In the genomic region with DNA sequence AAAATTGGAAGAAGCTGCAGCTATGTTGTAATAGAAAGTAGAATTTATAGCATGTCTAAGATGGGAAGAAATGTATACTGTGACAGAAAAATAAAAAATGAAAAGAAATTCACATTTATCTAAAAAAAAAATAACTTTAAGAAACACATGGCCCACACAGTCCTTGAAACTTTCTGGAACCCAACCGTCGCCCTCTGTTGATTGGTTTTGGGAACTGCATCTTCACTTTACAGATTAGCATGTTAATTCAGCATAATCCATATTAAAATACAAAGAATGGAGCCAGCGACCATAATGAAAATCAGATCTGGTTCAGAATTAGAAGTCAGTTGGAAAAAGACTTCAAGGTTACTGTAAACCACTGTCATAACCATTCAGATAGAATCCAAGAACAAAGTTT, we compare ENCODE assay signal across 15 mouse cellular contexts.
A peak's percentile ranks its signal among the peaks of the same experiment; 100 is the strongest.
DNase-seq lines count a peak whose midpoint lies in the region; ATAC-seq and TF ChIP-seq lines count a peak whose summit lies in the region.
"Had no signal": no experiment of that assay in that cellular context is flagged by ENCODE, and none has a peak within 500 bp of the region (broad histone marks: within the 10 kb centered on the region; RNA-seq: fewer than 3 reads in every experiment).

No protein-coding gene starts in this region.

- no peaks in the 10 kb centered on the region for H3K9me3 ChIP-seq in hindbrain, postnatal 0 days (ENCODE audit: low read length)
- H3K9me3 ChIP-seq in hindbrain, embryonic 14.5 days (ENCODE audit: control insufficient read depth, low read length), result no peaks in the 10 kb centered on the region
- H3K9me3 ChIP-seq in lung, embryonic 14.5 days (ENCODE audit: low read depth, low read length), result no peaks in the 10 kb centered on the region
- H3K9me3 ChIP-seq: heart, embryonic 10.5 days; neural tube, embryonic 12.5 days had no signal

- TF ChIP-seq CTCF in hindbrain, postnatal 0 days (IDR thresholded peaks at IDR 0.05; ENCODE audit: low read depth), result peak; percentile 33
- TF ChIP-seq CTCF in lung, embryonic 14.5 days (IDR thresholded peaks at IDR 0.05; ENCODE audit: low read depth), result peak; percentile 36

- H3K36me3 ChIP-seq in hindbrain, postnatal 0 days (ENCODE audit: insufficient read depth, low read length), result no peaks in the 10 kb centered on the region
- no peaks in the 10 kb centered on the region for H3K36me3 ChIP-seq in hindbrain, embryonic 14.5 days (replicated peaks; ENCODE audit: control insufficient read depth, insufficient read depth)
- H3K36me3 ChIP-seq in lung, embryonic 14.5 days (ENCODE audit: insufficient read depth), result no peaks in the 10 kb centered on the region
- H3K36me3 ChIP-seq: heart, embryonic 10.5 days; neural tube, embryonic 12.5 days had no signal

- WGBS in hindbrain, postnatal 0 days, result 45% methylated on average over 3 of the region's 3 CpGs
- WGBS in hindbrain, embryonic 14.5 days, result 39% methylated on average over 3 of the region's 3 CpGs
- WGBS in lung, embryonic 14.5 days, result 50% methylated on average over 3 of the region's 3 CpGs

- H3K27me3 ChIP-seq in hindbrain, postnatal 0 days (ENCODE audit: insufficient read depth, low read length), result no peaks in the 10 kb centered on the region
- no peaks in the 10 kb centered on the region for H3K27me3 ChIP-seq in hindbrain, embryonic 14.5 days (ENCODE audit: control insufficient read depth, insufficient read depth, low read length)
- H3K27me3 ChIP-seq in lung, embryonic 14.5 days (ENCODE audit: insufficient read depth, low read length), result no peaks in the 10 kb centered on the region
- H3K27me3 ChIP-seq: neural tube, embryonic 12.5 days had no signal

- no peak overlapping the region for H3K27ac ChIP-seq in hindbrain, postnatal 0 days
- no peak overlapping the region for H3K27ac ChIP-seq in hindbrain, embryonic 14.5 days
- H3K27ac ChIP-seq in lung, embryonic 14.5 days (ENCODE audit: low read depth), result no peak overlapping the region
- H3K27ac ChIP-seq: heart, embryonic 10.5 days; neural tube, embryonic 12.5 days had no signal

- H3K4me3 ChIP-seq in hindbrain, postnatal 0 days (ENCODE audit: low read length), result no peak overlapping the region
- H3K4me3 ChIP-seq in hindbrain, embryonic 14.5 days (replicated peaks; ENCODE audit: low read length), result no peak overlapping the region
- no peak overlapping the region for H3K4me3 ChIP-seq in lung, embryonic 14.5 days (ENCODE audit: low read depth, low read length)
- H3K4me3 ChIP-seq: heart, embryonic 10.5 days; neural tube, embryonic 12.5 days had no signal

- ATAC-seq in hindbrain, postnatal 0 days, result no peak
- no peak for ATAC-seq in hindbrain, embryonic 14.5 days (ENCODE audit: low FRiP score)
- ATAC-seq in lung, embryonic 14.5 days (ENCODE audit: insufficient read depth), result no peak
- ATAC-seq: forebrain, embryonic 16.5 days had no signal

- no peak overlapping the region for H3K9ac ChIP-seq in hindbrain, postnatal 0 days (replicated peaks; ENCODE audit: low read length)
- no peak overlapping the region for H3K9ac ChIP-seq in hindbrain, embryonic 14.5 days
- no peak overlapping the region for H3K9ac ChIP-seq in lung, embryonic 14.5 days
- H3K9ac ChIP-seq: neural tube, embryonic 12.5 days had no signal

- no peak overlapping the region for H3K4me2 ChIP-seq in hindbrain, postnatal 0 days (ENCODE audit: low read depth, low read length)
- no peak overlapping the region for H3K4me2 ChIP-seq in hindbrain, embryonic 14.5 days (replicated peaks)
- no peak overlapping the region for H3K4me2 ChIP-seq in lung, embryonic 14.5 days
- H3K4me2 ChIP-seq: neural tube, embryonic 12.5 days had no signal

- no peak for DNase-seq in hindbrain, postnatal 0 days (ENCODE audit: low spot score)
- DNase-seq in hindbrain, embryonic 14.5 days (ENCODE audit: low spot score), result no peak
- peak; percentile 50 for DNase-seq in lung, embryonic 14.5 days
- DNase-seq in lung, postnatal 14 days, result no peak
- DNase-seq in brain, adult 2 months (ENCODE audit: low read depth, low spot score), result peak; percentile 37
- DNase-seq in retina, postnatal 1 day, result peak; percentile 12
- DNase-seq in urinary bladder, postnatal 4 days (ENCODE audit: low spot score in 2 of 2), result no peak
- DNase-seq: gastrocnemius, postnatal 25 days; heart, postnatal 14 days; kidney, postnatal 10 days; midbrain, embryonic 14.5 days; thymus, postnatal 14 days had no signal

- no peaks in the 10 kb centered on the region for H3K4me1 ChIP-seq in hindbrain, postnatal 0 days (ENCODE audit: insufficient read depth, low read length)
- no peaks in the 10 kb centered on the region for H3K4me1 ChIP-seq in hindbrain, embryonic 14.5 days (replicated peaks; ENCODE audit: control insufficient read depth, insufficient read depth, low read length)
- no peaks in the 10 kb centered on the region for H3K4me1 ChIP-seq in lung, embryonic 14.5 days (ENCODE audit: insufficient read depth)
- H3K4me1 ChIP-seq: heart, embryonic 10.5 days; neural tube, embryonic 12.5 days had no signal

Comparison
In these comparisons a context has a peak if more than half of its experiments do, and no peak if none do; other contexts are left out.
1. DNase-seq: peak in lung, embryonic 14.5 days (single experiment), brain, adult 2 months (single experiment) and retina, postnatal 1 day (single experiment); none in hindbrain, postnatal 0 days (single experiment), hindbrain, embryonic 14.5 days (single experiment), lung, postnatal 14 days (single experiment) and urinary bladder, postnatal 4 days (0 of 2).